Comparison of ENCODE assay signal across 10 mouse cellular contexts in the genomic region with DNA sequence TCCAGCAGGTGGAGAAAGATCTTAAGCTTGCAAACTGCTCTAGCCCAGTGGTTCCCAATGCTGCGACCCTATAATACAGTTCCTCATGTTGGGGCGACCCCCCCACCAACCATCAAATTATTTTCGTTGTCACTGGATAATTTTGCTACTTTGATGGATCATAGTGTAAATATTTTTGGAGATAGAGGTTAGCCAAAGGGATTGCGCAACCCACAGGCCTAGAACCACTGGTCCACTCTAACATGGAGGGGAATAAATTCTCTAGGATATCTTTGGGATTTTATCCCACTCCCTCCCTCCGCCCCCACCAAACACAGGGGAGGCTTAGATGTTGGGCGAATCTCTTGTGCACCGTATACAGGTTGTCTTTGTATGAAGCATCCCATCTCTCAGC. TPM values are rescaled to one million over a fixed set of nuclear protein-coding genes. Genes with fewer than 3 reads are reported as not detected.
DNase-seq lines count a peak whose midpoint lies in the region; ATAC-seq and TF ChIP-seq lines count a peak whose summit lies in the region.
"Had no signal": no experiment of that assay in that cellular context is flagged by ENCODE, and none has a peak within 500 bp of the region (broad histone marks: within the 10 kb centered on the region; RNA-seq: fewer than 3 reads in every experiment).

No protein-coding gene starts in this region.

- H3K27ac ChIP-seq in kidney, embryonic 15.5 days = peak overlapping the region; percentile 57
- no peak overlapping the region; the same call in 1 of the 2 replicates for H3K27ac ChIP-seq in kidney, embryonic 14.5 days (ENCODE audit: low read depth, low read length)
- H3K27ac ChIP-seq in embryonic facial prominence, embryonic 11.5 days (replicated peaks; ENCODE audit: low read depth, low read length) = peak overlapping the region; percentile 90
- H3K27ac ChIP-seq in heart, embryonic 14.5 days (replicated peaks in 1 of 2; ENCODE audit: control insufficient read depth in 1 of 2, insufficient read depth in 1 of 2, low read depth in 2 of 2, low read length in 2 of 2) = peak overlapping the region; percentile 70 to 76; a peak in 3 of 4 replicates
- peak overlapping the region; percentile 61 for H3K27ac ChIP-seq in midbrain, embryonic 13.5 days
- H3K27ac ChIP-seq in thymus, adult 2 months (ENCODE audit: control insufficient read depth, insufficient read depth, low read length) = no peak overlapping the region

- no peaks in the 10 kb centered on the region for H3K9me3 ChIP-seq in kidney, embryonic 15.5 days (replicated peaks)
- H3K9me3 ChIP-seq in kidney, embryonic 14.5 days (ENCODE audit: control insufficient read depth, low read length) = no peaks in the 10 kb centered on the region
- no peaks in the 10 kb centered on the region for H3K9me3 ChIP-seq in embryonic facial prominence, embryonic 11.5 days (replicated peaks; ENCODE audit: control insufficient read depth, low read length)
- no peaks in the 10 kb centered on the region for H3K9me3 ChIP-seq in heart, embryonic 14.5 days (ENCODE audit: control insufficient read depth, low read length)
- H3K9me3 ChIP-seq in midbrain, embryonic 13.5 days = no peaks in the 10 kb centered on the region
- H3K9me3 ChIP-seq: liver, embryonic 15.5 days had no signal

- no peak for DNase-seq in embryonic facial prominence, embryonic 11.5 days (ENCODE audit: low spot score)
- DNase-seq in thymus, adult 18-20 months = no peak
- DNase-seq in thymus, adult 2 months = no peak
- DNase-seq in urinary bladder, postnatal 10 days (ENCODE audit: low spot score) = no peak

- H3K4me3 ChIP-seq in kidney, embryonic 15.5 days (replicated peaks) = no peak overlapping the region
- no peak overlapping the region for H3K4me3 ChIP-seq in kidney, embryonic 14.5 days (ENCODE audit: low read length)
- H3K4me3 ChIP-seq in embryonic facial prominence, embryonic 11.5 days (ENCODE audit: low read depth, low read length) = no peak overlapping the region
- no peak overlapping the region for H3K4me3 ChIP-seq in heart, embryonic 14.5 days (ENCODE audit: control insufficient read depth in 1 of 2, insufficient read depth in 1 of 2, low read depth in 1 of 2, low read length in 2 of 2)
- H3K4me3 ChIP-seq in midbrain, embryonic 13.5 days (replicated peaks) = no peak overlapping the region
- H3K4me3 ChIP-seq in thymus, adult 2 months (ENCODE audit: control insufficient read depth, insufficient read depth, low read length) = no peak overlapping the region
- H3K4me3 ChIP-seq: liver, embryonic 15.5 days had no signal

- no peak for TF ChIP-seq CTCF in thymus, adult 2 months (IDR thresholded peaks at IDR 0.05; ENCODE audit: borderline replicate concordance, control insufficient read depth, extremely low read depth, insufficient read depth, low read length, poor library complexity)

- H3K4me2 ChIP-seq in kidney, embryonic 15.5 days = peak overlapping the region; percentile 53; the same call in 1 of the 2 replicates
- H3K4me2 ChIP-seq in kidney, embryonic 14.5 days (replicated peaks; ENCODE audit: low read depth, low read length) = no peak overlapping the region
- H3K4me2 ChIP-seq in embryonic facial prominence, embryonic 11.5 days (ENCODE audit: low read depth, low read length) = peak overlapping the region; percentile 42; the same call in 1 of the 2 replicates
- H3K4me2 ChIP-seq in heart, embryonic 14.5 days (ENCODE audit: low read length) = peak overlapping the region; percentile 61; the same call in 1 of the 2 replicates
- H3K4me2 ChIP-seq in midbrain, embryonic 13.5 days (replicated peaks) = no peak overlapping the region

- peaks cover 40% of the 10 kb centered on the region for H3K4me1 ChIP-seq in kidney, embryonic 15.5 days
- peaks cover 11% of the 10 kb centered on the region; the same call in 1 of the 2 replicates for H3K4me1 ChIP-seq in kidney, embryonic 14.5 days (ENCODE audit: control insufficient read depth, insufficient read depth, low read length)
- H3K4me1 ChIP-seq in embryonic facial prominence, embryonic 11.5 days (ENCODE audit: control insufficient read depth, insufficient read depth, low read length) = no peaks in the 10 kb centered on the region; the same call in 1 of the 2 replicates
- peaks cover 18 to 28% of the 10 kb centered on the region in 2 experiments for H3K4me1 ChIP-seq in heart, embryonic 14.5 days (ENCODE audit: control insufficient read depth in 2 of 2, insufficient read depth in 2 of 2, low read length in 2 of 2)
- peaks cover 21% of the 10 kb centered on the region for H3K4me1 ChIP-seq in midbrain, embryonic 13.5 days (replicated peaks)
- peaks cover 9% of the 10 kb centered on the region for H3K4me1 ChIP-seq in thymus, adult 2 months (replicated peaks; ENCODE audit: control insufficient read depth, insufficient read depth, low read length)

- H3K36me3 ChIP-seq in kidney, embryonic 15.5 days = no peaks in the 10 kb centered on the region
- no peaks in the 10 kb centered on the region for H3K36me3 ChIP-seq in kidney, embryonic 14.5 days (ENCODE audit: control insufficient read depth, insufficient read depth, low read length)
- H3K36me3 ChIP-seq in embryonic facial prominence, embryonic 11.5 days (replicated peaks; ENCODE audit: control insufficient read depth, insufficient read depth, low read depth, low read length) = no peaks in the 10 kb centered on the region
- H3K36me3 ChIP-seq in heart, embryonic 14.5 days (ENCODE audit: control insufficient read depth, insufficient read depth, low read length) = no peaks in the 10 kb centered on the region
- H3K36me3 ChIP-seq in midbrain, embryonic 13.5 days = no peaks in the 10 kb centered on the region
- H3K36me3 ChIP-seq in thymus, adult 2 months (ENCODE audit: control insufficient read depth, insufficient read depth, low read length) = no peaks in the 10 kb centered on the region
- H3K36me3 ChIP-seq: liver, embryonic 15.5 days had no signal

- peaks cover 31% of the 10 kb centered on the region for H3K27me3 ChIP-seq in kidney, embryonic 15.5 days
- peaks cover 8% of the 10 kb centered on the region for H3K27me3 ChIP-seq in kidney, embryonic 14.5 days (ENCODE audit: control insufficient read depth, insufficient read depth, low read length)
- no peaks in the 10 kb centered on the region for H3K27me3 ChIP-seq in embryonic facial prominence, embryonic 11.5 days (ENCODE audit: control insufficient read depth, insufficient read depth, low read length)
- no peaks in the 10 kb centered on the region for H3K27me3 ChIP-seq in heart, embryonic 14.5 days (ENCODE audit: control insufficient read depth, insufficient read depth, low read length)
- H3K27me3 ChIP-seq in midbrain, embryonic 13.5 days = no peaks in the 10 kb centered on the region
- no peaks in the 10 kb centered on the region for H3K27me3 ChIP-seq in thymus, adult 2 months (ENCODE audit: control insufficient read depth, insufficient read depth, low read length)
- H3K27me3 ChIP-seq: CH12.LX; liver, embryonic 15.5 days had no signal

- no peak for TF ChIP-seq POLR2A in thymus, adult 2 months (IDR thresholded peaks at IDR 0.05; ENCODE audit: control insufficient read depth, extremely low read depth, insufficient read depth, low read length, poor library complexity)

- no peak for ATAC-seq in kidney, embryonic 15.5 days (replicated peaks; ENCODE audit: low FRiP score)
- ATAC-seq in kidney, embryonic 14.5 days (ENCODE audit: low FRiP score, low TSS enrichment) = no peak; the same call in 1 of the 2 replicates
- ATAC-seq in embryonic facial prominence, embryonic 11.5 days (replicated peaks; ENCODE audit: insufficient number of reproducible peaks, low FRiP score, low TSS enrichment, low read depth) = no peak
- no peak for ATAC-seq in heart, embryonic 14.5 days (ENCODE audit: insufficient number of reproducible peaks, insufficient read depth, low FRiP score, low read depth)
- ATAC-seq in midbrain, embryonic 13.5 days = no peak

- H3K9ac ChIP-seq in kidney, embryonic 15.5 days = no peak overlapping the region
- no peak overlapping the region for H3K9ac ChIP-seq in kidney, embryonic 14.5 days (ENCODE audit: low read depth, low read length)
- H3K9ac ChIP-seq in embryonic facial prominence, embryonic 11.5 days (replicated peaks; ENCODE audit: low read length) = no peak overlapping the region
- no peak overlapping the region for H3K9ac ChIP-seq in heart, embryonic 14.5 days (ENCODE audit: low read length)
- H3K9ac ChIP-seq in midbrain, embryonic 13.5 days (replicated peaks) = no peak overlapping the region
- H3K9ac ChIP-seq: liver, embryonic 15.5 days had no signal

- WGBS in kidney, embryonic 15.5 days = 77% methylated on average over 7 of the region's 7 CpGs
- WGBS in kidney, embryonic 14.5 days = 74% methylated on average over 7 of the region's 7 CpGs
- 81% methylated on average over 7 of the region's 7 CpGs for WGBS in embryonic facial prominence, embryonic 11.5 days
- 85% methylated on average over 7 of the region's 7 CpGs for WGBS in heart, embryonic 14.5 days
- WGBS in midbrain, embryonic 13.5 days = 84% methylated on average over 7 of the region's 7 CpGs
- WGBS in thymus, adult 2 months = 74% methylated on average over 7 of the region's 7 CpGs

RNA-seq across cellular contexts. Expression of gene 2410131K14Rik, which starts 49.8 kb away (rescaled TPM):
- polyA plus RNA-seq in kidney, embryonic 15.5 days (2015; fragmentation: Nextera tagmentation; extraction: Ambion mirVana) = 9.0 and 9.2 TPM in 2 replicates
- 8.4 and 10.9 TPM in 2 replicates for polyA plus RNA-seq in kidney, embryonic 14.5 days (2014; fragmentation: Nextera tagmentation; extraction: Ambion mirVana)
- polyA plus RNA-seq in embryonic facial prominence, embryonic 11.5 days (2014; fragmentation: Nextera tagmentation; extraction: Ambion mirVana) = 10.8 and 11.6 TPM in 2 replicates
- polyA plus RNA-seq in heart, embryonic 14.5 days (2014; fragmentation: Nextera tagmentation; extraction: Ambion mirVana) = 5.7 and 6.0 TPM in 2 replicates
- 15.0 and 15.1 TPM in 2 replicates for polyA plus RNA-seq in midbrain, embryonic 13.5 days (2015; fragmentation: Nextera tagmentation; extraction: Ambion mirVana)
- 8.7 and 10.8 TPM in 2 replicates for polyA plus RNA-seq in thymus, adult 2 months (2012; rRNA removed)

RNA-seq across cellular contexts. Expression of gene Rnft2, which starts 49.9 kb away (rescaled TPM):
- polyA plus RNA-seq in kidney, embryonic 15.5 days (2015; fragmentation: Nextera tagmentation; extraction: Ambion mirVana) = 3.1 and 3.5 TPM in 2 replicates
- polyA plus RNA-seq in kidney, embryonic 14.5 days (2014; fragmentation: Nextera tagmentation; extraction: Ambion mirVana) = 3.2 and 4.2 TPM in 2 replicates
- polyA plus RNA-seq in embryonic facial prominence, embryonic 11.5 days (2014; fragmentation: Nextera tagmentation; extraction: Ambion mirVana) = 4.3 TPM in 2 replicates
- 1.1 and 1.2 TPM in 2 replicates for polyA plus RNA-seq in heart, embryonic 14.5 days (2014; fragmentation: Nextera tagmentation; extraction: Ambion mirVana)
- polyA plus RNA-seq in midbrain, embryonic 13.5 days (2015; fragmentation: Nextera tagmentation; extraction: Ambion mirVana) = 12.6 and 13.1 TPM in 2 replicates
- polyA plus RNA-seq in thymus, adult 2 months (2012; rRNA removed) = 2.0 and 2.7 TPM in 2 replicates

Comparison
In these comparisons a context has a peak if more than half of its experiments do, and no peak if none do; other contexts are left out.
1. H3K27ac ChIP-seq: peak in kidney, embryonic 15.5 days (single experiment), embryonic facial prominence, embryonic 11.5 days (single experiment), heart, embryonic 14.5 days (2 of 2) and midbrain, embryonic 13.5 days (single experiment); none in kidney, embryonic 14.5 days (single experiment) and thymus, adult 2 months (single experiment).
2. H3K4me2 ChIP-seq: peak in kidney, embryonic 15.5 days (single experiment), embryonic facial prominence, embryonic 11.5 days (single experiment) and heart, embryonic 14.5 days (single experiment); none in kidney, embryonic 14.5 days (single experiment) and midbrain, embryonic 13.5 days (single experiment).